Mouse (Mus musculus) liver, embryonic 15.5 days (tissue): ENCODE measurements around the gene Mtcl1. TPM values are rescaled to one million over a fixed set of nuclear protein-coding genes. Genes with fewer than 3 reads are reported as not detected.
A peak's percentile ranks its signal among the peaks of the same experiment; 100 is the strongest.

Experiments used
- ATAC-seq: fragments of 200-750 bp; cut with Nextera tagmentation; 2 replicates; pipeline ENCODE4 v1.8.0; 2017; ENCODE audit warnings: moderate number of reproducible peaks, mild to moderate bottlenecking, moderate library complexity; ENCODE audit not compliant: insufficient read depth
- H3K27ac ChIP-seq: fragments of 300-500 bp; sonication (generic); replicated peaks from 2 replicates; pipeline ENCODE4 v1.5.1; 2015; ENCODE audit warnings: mild to moderate bottlenecking, inconsistent platforms
- H3K27me3 ChIP-seq: fragments of 300-500 bp; sonication (generic); 2 replicates; pipeline ENCODE4 v1.6.1; 2015; ENCODE audit warnings: mild to moderate bottlenecking, inconsistent platforms
- H3K36me3 ChIP-seq: fragments of 300-500 bp; sonication (generic); replicated peaks from 2 replicates; pipeline ENCODE4 v1.6.1; 2015; ENCODE audit warnings: moderate library complexity, mild to moderate bottlenecking, inconsistent platforms
- H3K4me1 ChIP-seq: fragments of 300-500 bp; sonication (generic); replicated peaks from 2 replicates; pipeline ENCODE4 v1.6.1; 2015; ENCODE audit warnings: inconsistent platforms
- H3K4me2 ChIP-seq: fragments of 300-500 bp; sonication (generic); 2 replicates; pipeline ENCODE4 v1.6.1; 2015; ENCODE audit warnings: moderate library complexity, mild to moderate bottlenecking, inconsistent platforms
- H3K4me3 ChIP-seq: fragments of 300-500 bp; sonication (generic); replicated peaks from 2 replicates; pipeline ENCODE4 v1.5.1; 2015; ENCODE audit warnings: mild to moderate bottlenecking, inconsistent platforms
- H3K9ac ChIP-seq: fragments of 300-500 bp; sonication (generic); 2 replicates; pipeline ENCODE4 v1.6.1; 2015; ENCODE audit warnings: moderate library complexity, mild to moderate bottlenecking, inconsistent platforms
- H3K9me3 ChIP-seq: fragments of 300-500 bp; sonication (generic); replicated peaks from 2 replicates; pipeline ENCODE4 v1.6.1; 2016; ENCODE audit warnings: inconsistent platforms
- WGBS: fragments of 180-500 bp; shearing (Covaris S2); methylation state at CpG from one replicate; pipeline ENCODE4 v1.1.7; 2015; ENCODE audit warnings: mixed read lengths; ENCODE audit not compliant: insufficient replicate concordance; 5-methylcytosine and 5-hydroxymethylcytosine counted together
- polyA plus RNA-seq: library from polyadenylated mRNA; unstranded; fragments of >200 nt; fragmentation: Nextera tagmentation; extraction: Ambion mirVana; gene quantifications from 2 replicates; pipeline ENCODE4 v1.2.1, GENCODE M21; 2015

The Mtcl1 gene
- polyA plus RNA-seq, 1 experiment from 2014 or later = 0.12 TPM

- Histone ChIP-seq H3K27ac (no peak overlapping the region), H3K4me1 (no peaks in the 10 kb centered on the region; the same call in 1 of the 2 replicates), H3K4me2 (no peak overlapping the region), H3K9ac (no peak overlapping the region), H3K4me3 (no peak overlapping the region), H3K36me3 (no peaks in the 10 kb centered on the region), H3K9me3 (no peaks in the 10 kb centered on the region), H3K27me3 (no peaks in the 10 kb centered on the region)
- no peak for ATAC-seq
- 63% methylated on average over 27 of the region's 27 CpGs for WGBS
Measured at GRCm38 (mm10) chr17:66358026-66358978, 91.2 kb downstream of the Mtcl1 start.

GRCm38 (mm10) chr17:66357171-66358025 is 92.2 kb downstream of the Mtcl1 start:
- no peaks in the 10 kb centered on the region for H3K36me3 ChIP-seq
- H3K9me3 ChIP-seq = no peaks in the 10 kb centered on the region
- 56% methylated on average over 9 of the region's 9 CpGs for WGBS
- no peak overlapping the region for H3K4me3 ChIP-seq
- H3K9ac ChIP-seq = no peak overlapping the region
- no peak overlapping the region for H3K27ac ChIP-seq
- peaks cover 6% of the 10 kb centered on the region for H3K4me1 ChIP-seq
- no peaks in the 10 kb centered on the region for H3K27me3 ChIP-seq
- ATAC-seq = no peak
- H3K4me2 ChIP-seq = no peak overlapping the region

- WGBS = 77% methylated on average over 14 of the region's 14 CpGs
- H3K9me3 ChIP-seq = no peaks in the 10 kb centered on the region
- H3K4me3 ChIP-seq = no peak overlapping the region
- no peak overlapping the region for H3K9ac ChIP-seq
- H3K4me2 ChIP-seq = no peak overlapping the region
- no peaks in the 10 kb centered on the region for H3K36me3 ChIP-seq
- ATAC-seq = no peak
- peaks cover 6% of the 10 kb centered on the region for H3K4me1 ChIP-seq
- H3K27ac ChIP-seq = no peak overlapping the region
- H3K27me3 ChIP-seq = no peaks in the 10 kb centered on the region
Measured at GRCm38 (mm10) chr17:66353907-66354306, 95.6 kb downstream of the Mtcl1 start.

GRCm38 (mm10) chr17:66352847-66353643 is 96.5 kb downstream of the Mtcl1 start:
- no peaks in the 10 kb centered on the region for H3K9me3 ChIP-seq
- no peak overlapping the region for H3K27ac ChIP-seq
- WGBS = 15% methylated on average over 20 of the region's 20 CpGs
- H3K27me3 ChIP-seq = no peaks in the 10 kb centered on the region
- H3K4me3 ChIP-seq = no peak overlapping the region
- H3K4me2 ChIP-seq = peak overlapping the region; percentile 36
- H3K36me3 ChIP-seq = no peaks in the 10 kb centered on the region
- no peak overlapping the region for H3K9ac ChIP-seq
- ATAC-seq = no peak
- H3K4me1 ChIP-seq = peaks cover 6% of the 10 kb centered on the region

GRCm38 (mm10) chr17:66352219-66352618 is 97.3 kb downstream of the Mtcl1 start:
- H3K4me3 ChIP-seq = no peak overlapping the region
- H3K36me3 ChIP-seq = no peaks in the 10 kb centered on the region
- H3K4me2 ChIP-seq = no peak overlapping the region
- H3K9ac ChIP-seq = no peak overlapping the region
- WGBS = 54% methylated on average over 6 of the region's 6 CpGs
- peaks cover 6% of the 10 kb centered on the region for H3K4me1 ChIP-seq
- no peaks in the 10 kb centered on the region for H3K27me3 ChIP-seq
- H3K9me3 ChIP-seq = no peaks in the 10 kb centered on the region
- H3K27ac ChIP-seq = no peak overlapping the region
- ATAC-seq = no peak

GRCm38 (mm10) chr17:66350689-66351088 is 98.9 kb downstream of the Mtcl1 start:
- H3K9me3 ChIP-seq = no peaks in the 10 kb centered on the region
- no peak overlapping the region for H3K4me3 ChIP-seq
- no peaks in the 10 kb centered on the region for H3K27me3 ChIP-seq
- peaks cover 6% of the 10 kb centered on the region for H3K4me1 ChIP-seq
- WGBS = 77% methylated on average over 11 of the region's 11 CpGs
- no peak overlapping the region for H3K4me2 ChIP-seq
- no peak for ATAC-seq
- H3K36me3 ChIP-seq = no peaks in the 10 kb centered on the region
- no peak overlapping the region for H3K27ac ChIP-seq
- H3K9ac ChIP-seq = no peak overlapping the region

GRCm38 (mm10) chr17:66350127-66350526 is 99.4 kb downstream of the Mtcl1 start:
- Histone ChIP-seq H3K9ac (no peak overlapping the region), H3K4me3 (no peak overlapping the region), H3K27me3 (no peaks in the 10 kb centered on the region), H3K27ac (no peak overlapping the region), H3K4me1 (peaks cover 6% of the 10 kb centered on the region), H3K9me3 (no peaks in the 10 kb centered on the region), H3K4me2 (no peak overlapping the region), H3K36me3 (no peaks in the 10 kb centered on the region)
- WGBS = 68% methylated on average over 15 of the region's 15 CpGs
- ATAC-seq = no peak

- no peak overlapping the region for H3K9ac ChIP-seq
- no peak for ATAC-seq
Measured at GRCm38 (mm10) chr17:66346378-66346777, 103.2 kb downstream of the Mtcl1 start.

GRCm38 (mm10) chr17:66345680-66346079 is 103.9 kb downstream of the Mtcl1 start:
- no peak for ATAC-seq
- Histone ChIP-seq H3K9ac (no peak overlapping the region), H3K4me3 (no peak overlapping the region), H3K36me3 (no peaks in the 10 kb centered on the region), H3K27ac (no peak overlapping the region), H3K9me3 (no peaks in the 10 kb centered on the region), H3K27me3 (no peaks in the 10 kb centered on the region), H3K4me2 (no peak overlapping the region), H3K4me1 (no peaks in the 10 kb centered on the region)
- 71% methylated on average over 15 of the region's 15 CpGs for WGBS

More at GRCm38 (mm10) chr17:66346378-66346777, 103.2 kb downstream of the Mtcl1 start:
- H3K9me3 ChIP-seq = no peaks in the 10 kb centered on the region
- H3K27me3 ChIP-seq = no peaks in the 10 kb centered on the region
- no peaks in the 10 kb centered on the region for H3K4me1 ChIP-seq
- no peak overlapping the region for H3K4me2 ChIP-seq
- H3K4me3 ChIP-seq = no peak overlapping the region
- WGBS = 77% methylated on average over 11 of the region's 11 CpGs
- H3K27ac ChIP-seq = no peak overlapping the region
- no peaks in the 10 kb centered on the region for H3K36me3 ChIP-seq

DNA sequence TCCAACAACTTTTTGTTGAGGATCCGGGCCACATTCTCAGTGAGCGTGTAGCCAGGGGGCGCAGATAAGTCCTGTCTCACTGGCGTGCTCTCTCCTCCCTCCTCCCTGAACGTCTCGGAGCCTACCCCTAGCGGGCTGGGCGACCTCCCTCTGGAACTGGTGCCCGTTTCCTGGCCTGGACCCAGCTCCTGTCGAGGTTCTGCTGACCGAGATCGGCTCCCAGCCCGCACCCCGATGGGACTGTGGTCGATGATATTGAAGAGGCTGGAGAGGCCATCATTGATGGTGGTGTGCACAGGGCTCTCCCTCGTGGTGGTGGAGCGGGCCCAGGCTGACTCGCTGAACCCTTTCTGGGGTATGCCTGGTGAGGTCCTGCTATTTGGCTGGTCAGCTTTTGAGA is 106.6 kb downstream of the Mtcl1 start:
- Histone ChIP-seq H3K27ac (no peak overlapping the region), H3K4me1 (no peaks in the 10 kb centered on the region), H3K27me3 (no peaks in the 10 kb centered on the region), H3K9ac (no peak overlapping the region), H3K36me3 (no peaks in the 10 kb centered on the region), H3K4me3 (no peak overlapping the region), H3K9me3 (no peaks in the 10 kb centered on the region), H3K4me2 (no peak overlapping the region)
- 81% methylated on average over 18 of the region's 18 CpGs for WGBS
- ATAC-seq = no peak
